Mouse (Mus musculus) MEL (cell line): ENCODE measurements around the gene Gpd2. TPM values are rescaled to one million over a fixed set of nuclear protein-coding genes. Genes with fewer than 3 reads are reported as not detected.

Experiments used
- DNase-seq: peaks from one replicate; pipeline ENCODE4 v3.0.0; 2011; ENCODE audit warnings: low read depth, low spot score
- H3K27ac ChIP-seq: 2 replicates; pipeline ENCODE4 v1.5.1; 2012; ENCODE audit warnings: low read depth, mild to moderate bottlenecking, control low read depth, low read length, moderate library complexity; ENCODE audit not compliant: control insufficient read depth
- H3K27me3 ChIP-seq, 2 experiments: fragments of 150-350 bp in 1 of 2; sonication (generic) in 1 of 2; 2 replicates each; pipeline ENCODE4 v1.6.1; 2012; ENCODE audit warnings: low read length in 2 of 2, mild to moderate bottlenecking in 2 of 2, improper control_type of control experiment in 1 of 2, moderate library complexity in 1 of 2; ENCODE audit not compliant: insufficient read depth in 2 of 2, control insufficient read depth in 1 of 2
- H3K36me3 ChIP-seq, 2 experiments: 2 replicates each; pipeline ENCODE4 v1.6.1; 2012 to 2014; ENCODE audit warnings: low read length in 2 of 2, improper control_type of control experiment in 1 of 2, inconsistent platforms in 1 of 2, mild to moderate bottlenecking in 1 of 2; ENCODE audit not compliant: insufficient read depth in 2 of 2, control insufficient read depth in 1 of 2
- H3K4me1 ChIP-seq, 2 experiments: fragments of 150-350 bp in 1 of 2; sonication (generic) in 1 of 2; 2 replicates each; pipeline ENCODE4 v1.6.1; 2012; ENCODE audit warnings: low read length in 2 of 2, improper control_type of control experiment in 1 of 2, mild to moderate bottlenecking in 1 of 2; ENCODE audit not compliant: insufficient read depth in 2 of 2, control insufficient read depth in 1 of 2
- H3K4me3 ChIP-seq, 2 experiments: fragments of 150-350 bp in 1 of 2; sonication (generic) in 1 of 2; 2 replicates each; pipeline ENCODE4 v1.5.1; 2012; ENCODE audit warnings: low read depth in 2 of 2, low read length in 2 of 2, mild to moderate bottlenecking in 2 of 2, moderate library complexity in 2 of 2, control low read depth in 1 of 2, improper control_type of control experiment in 1 of 2; ENCODE audit not compliant: control insufficient read depth in 1 of 2, insufficient read depth in 1 of 2
- H3K79me2 ChIP-seq: 2 replicates; pipeline ENCODE4 v1.6.1; 2012; ENCODE audit warnings: mild to moderate bottlenecking, low read length, moderate library complexity; ENCODE audit not compliant: control insufficient read depth, poor library complexity, insufficient read depth
- H3K9ac ChIP-seq: 2 replicates; pipeline ENCODE4 v1.6.1; 2012; ENCODE audit warnings: low read depth, mild to moderate bottlenecking, control low read depth, low read length, moderate library complexity; ENCODE audit not compliant: control insufficient read depth, poor library complexity, severe bottlenecking
- H3K9me3 ChIP-seq: fragments of 150-350 bp; sonication (generic); replicated peaks from 2 replicates; pipeline ENCODE4 v1.6.1; 2012; ENCODE audit warnings: mild to moderate bottlenecking, low read length, improper control_type of control experiment, moderate library complexity; ENCODE audit not compliant: insufficient read depth
- CHD2 ChIP-seq: IDR thresholded peaks from 2 replicates; pipeline ENCODE4 v1.6.1; 2011; ENCODE audit warnings: low read length, improper control_type of control experiment
- E2F4 ChIP-seq: IDR thresholded peaks from 2 replicates; pipeline ENCODE4 v1.6.1; 2011; ENCODE audit warnings: low read depth, low read length, improper control_type of control experiment, borderline replicate concordance
- ELF1 ChIP-seq: IDR thresholded peaks from 2 replicates; pipeline ENCODE4 v1.6.1; 2014; ENCODE audit warnings: low read depth, mild to moderate bottlenecking, inconsistent platforms, low read length, improper control_type of control experiment, moderate library complexity
- EP300 ChIP-seq, 2 experiments: IDR thresholded peaks; 2 replicates each; pipeline ENCODE4 v1.6.1; 2011; ENCODE audit warnings: improper control_type of control experiment in 2 of 2, low read length in 2 of 2, low read depth in 1 of 2, mild to moderate bottlenecking in 1 of 2
- GABPA ChIP-seq: IDR thresholded peaks from 2 replicates; pipeline ENCODE4 v1.6.1; 2012; ENCODE audit warnings: low read depth, mild to moderate bottlenecking, inconsistent platforms, low read length, improper control_type of control experiment, moderate library complexity
- GATA1 ChIP-seq: IDR thresholded peaks from 2 replicates; pipeline ENCODE4 v1.6.1; 2011; ENCODE audit warnings: low read depth, low read length, improper control_type of control experiment
- HCFC1 ChIP-seq: IDR thresholded peaks from 2 replicates; pipeline ENCODE4 v1.6.1; 2012; ENCODE audit warnings: low read depth, mild to moderate bottlenecking, inconsistent platforms, low read length, improper control_type of control experiment, moderate library complexity
- KAT2A ChIP-seq: conservative IDR thresholded peaks from 2 replicates; pipeline ENCODE4 v1.6.1; 2012; ENCODE audit warnings: low read depth, low read length, improper control_type of control experiment, inconsistent platforms
- MAFK ChIP-seq: IDR thresholded peaks from 2 replicates; pipeline ENCODE4 v1.6.1; 2011; ENCODE audit warnings: low read depth, mild to moderate bottlenecking, low read length, improper control_type of control experiment, borderline replicate concordance
- MAX ChIP-seq: IDR thresholded peaks from 2 replicates; pipeline ENCODE4 v1.6.1; 2011; ENCODE audit warnings: low read length, improper control_type of control experiment
- MEF2A ChIP-seq: IDR thresholded peaks from 2 replicates; pipeline ENCODE4 v1.6.1; 2014; ENCODE audit warnings: low read depth, mild to moderate bottlenecking, inconsistent platforms, low read length, improper control_type of control experiment; ENCODE audit not compliant: poor library complexity, insufficient replicate concordance, severe bottlenecking; ENCODE audit errors: extremely low read depth
- MXI1 ChIP-seq: IDR thresholded peaks from 2 replicates; pipeline ENCODE4 v1.6.1; 2011; ENCODE audit warnings: mild to moderate bottlenecking, low read depth, low read length, improper control_type of control experiment
- MYB ChIP-seq: IDR thresholded peaks from 2 replicates; pipeline ENCODE4 v1.6.1; 2011; ENCODE audit warnings: mild to moderate bottlenecking, low read depth, low read length, improper control_type of control experiment
- MYC ChIP-seq: IDR thresholded peaks from 2 replicates; pipeline ENCODE4 v1.6.1; 2011; ENCODE audit warnings: low read depth, mild to moderate bottlenecking, low read length, improper control_type of control experiment, moderate library complexity
- NELFE ChIP-seq: IDR thresholded peaks from 2 replicates; pipeline ENCODE4 v1.6.1; 2011; ENCODE audit warnings: low read depth, low read length, improper control_type of control experiment
- NRF1 ChIP-seq: IDR thresholded peaks from 2 replicates; pipeline ENCODE4 v1.6.1; 2014; ENCODE audit warnings: low read depth, mild to moderate bottlenecking, inconsistent platforms, low read length, improper control_type of control experiment, moderate library complexity; ENCODE audit not compliant: poor library complexity, insufficient read depth, severe bottlenecking
- RCOR1 ChIP-seq: IDR thresholded peaks from 2 replicates; pipeline ENCODE4 v1.6.1; 2012; ENCODE audit warnings: low read depth, mild to moderate bottlenecking, inconsistent platforms, low read length, improper control_type of control experiment
- SIN3A ChIP-seq: IDR thresholded peaks from 2 replicates; pipeline ENCODE4 v1.6.1; 2012; ENCODE audit warnings: low read length, improper control_type of control experiment, inconsistent platforms
- SMC3 ChIP-seq: IDR thresholded peaks from 2 replicates; pipeline ENCODE4 v1.6.1; 2011; ENCODE audit warnings: low read depth, low read length, improper control_type of control experiment
- TAL1 ChIP-seq: IDR thresholded peaks from 2 replicates; pipeline ENCODE4 v1.6.1; 2012; ENCODE audit warnings: mild to moderate bottlenecking, inconsistent platforms, low read length, moderate library complexity, mixed read lengths
- TBP ChIP-seq: IDR thresholded peaks from 2 replicates; pipeline ENCODE4 v1.8.0; 2011; ENCODE audit warnings: low read depth, low read length, improper control_type of control experiment
- TCF12 ChIP-seq: IDR thresholded peaks from 2 replicates; pipeline ENCODE4 v1.6.1; 2014; ENCODE audit warnings: low read depth, mild to moderate bottlenecking, inconsistent platforms, low read length, improper control_type of control experiment, moderate library complexity
- UBTF ChIP-seq: IDR thresholded peaks from 2 replicates; pipeline ENCODE4 v1.6.1; 2012; ENCODE audit warnings: low read depth, mild to moderate bottlenecking, inconsistent platforms, low read length, improper control_type of control experiment, moderate library complexity, borderline replicate concordance; ENCODE audit not compliant: insufficient read depth
- USF1 ChIP-seq: IDR thresholded peaks from 2 replicates; pipeline ENCODE4 v1.6.1; 2014; ENCODE audit warnings: low read depth, mild to moderate bottlenecking, inconsistent platforms, low read length, improper control_type of control experiment, moderate library complexity
- USF2 ChIP-seq, 2 experiments: IDR thresholded peaks; 2 replicates each; pipeline ENCODE4 v1.6.1; 2011 to 2012; ENCODE audit warnings: improper control_type of control experiment in 2 of 2, low read length in 2 of 2, borderline replicate concordance in 1 of 2, inconsistent platforms in 1 of 2, low read depth in 1 of 2, mild to moderate bottlenecking in 1 of 2; ENCODE audit not compliant: insufficient read depth in 1 of 2
- ZC3H11A ChIP-seq: IDR thresholded peaks from 2 replicates; pipeline ENCODE4 v1.6.1; 2012; ENCODE audit warnings: low read depth, mild to moderate bottlenecking, inconsistent platforms, low read length, improper control_type of control experiment
- ZKSCAN1 ChIP-seq: IDR thresholded peaks from 2 replicates; pipeline ENCODE4 v1.6.1; 2012; ENCODE audit warnings: low read depth, mild to moderate bottlenecking, inconsistent platforms, low read length, improper control_type of control experiment, moderate library complexity
- ZMIZ1 ChIP-seq: IDR thresholded peaks from 2 replicates; pipeline ENCODE4 v1.6.1; 2012; ENCODE audit warnings: low read depth, mild to moderate bottlenecking, inconsistent platforms, low read length, improper control_type of control experiment, moderate library complexity
- polyA plus RNA-seq, 2 experiments: library from polyadenylated mRNA; stranded (reverse) in 1 of 2; unstranded in 1 of 2; fragments of >175 nt in 1 of 2; fragments of >200 nt in 1 of 2; gene quantifications; 2 replicates each; pipeline versions ENCODE4 v1.2.1 to v1.2.4; 2012; ENCODE audit warnings: low replicate concordance in 2 of 2, low read depth in 1 of 2; ENCODE audit not compliant: insufficient read length in 2 of 2, insufficient read depth in 1 of 2, missing spikeins in 1 of 2
- total RNA-seq: library from RNA; depleted of rRNA; stranded (reverse); fragments of 300-350 nt; gene quantifications from 2 replicates; pipeline ENCODE4 v1.2.3, GENCODE M21; 2012

Gene Gpd2
- total and polyA plus RNA-seq, 3 experiments = 16.9 to 72.8 (median 24.6) TPM

DNA sequence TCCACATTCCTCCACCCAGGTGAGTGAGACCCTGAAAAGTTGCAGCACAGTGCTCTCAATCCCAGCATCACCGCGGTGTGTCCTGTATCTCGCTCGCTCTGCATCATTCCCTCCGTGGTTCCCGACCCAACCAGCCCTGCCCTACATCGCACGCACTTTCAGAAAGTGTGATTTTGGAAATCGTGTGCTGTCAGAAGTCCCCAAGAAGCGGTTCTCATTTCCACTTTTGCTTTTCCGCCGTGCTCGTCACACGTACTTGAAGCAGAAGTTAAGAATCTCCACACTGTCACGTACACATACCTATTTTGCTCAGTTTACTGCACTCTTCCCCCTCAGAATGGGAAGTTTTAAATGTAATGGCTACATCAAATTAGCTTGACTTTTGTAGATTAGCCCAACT is 98.0 kb downstream of the Gpd2 start:
- Histone ChIP-seq H3K9me3 (no peaks in the 10 kb centered on the region), H3K9ac (no peak overlapping the region), H3K27me3 (no peaks in the 10 kb centered on the region), H3K79me2 (no peaks in the 10 kb centered on the region), H3K4me1 (no peaks in the 10 kb centered on the region), H3K4me3 (no peak overlapping the region), H3K36me3 (no peaks in the 10 kb centered on the region), H3K27ac (no peak overlapping the region)
- DNase-seq = no peak
- no peak for TF ChIP-seq SIN3A
- TF ChIP-seq NELFE = no peak
- TF ChIP-seq USF2 (IDR thresholded peaks at IDR 0.05; ENCODE audit: borderline replicate concordance in 1 of 2, insufficient read depth in 1 of 2, low read depth in 1 of 2, low read length in 2 of 2) = no peak
- no peak for TF ChIP-seq MAX
- TF ChIP-seq EP300 (IDR thresholded peaks at IDR 0.05; ENCODE audit: low read depth in 1 of 2, low read length in 2 of 2) = no peak
- no peak for TF ChIP-seq MXI1
- no peak for TF ChIP-seq ZMIZ1
- no peak for TF ChIP-seq KAT2A
- no peak for TF ChIP-seq TAL1
- TF ChIP-seq CHD2 = no peak
- TF ChIP-seq MYC = no peak
- no peak for TF ChIP-seq ZKSCAN1
- TF ChIP-seq MEF2A = no peak
- TF ChIP-seq GATA1 = no peak
- TF ChIP-seq HCFC1 = no peak
- TF ChIP-seq E2F4 = no peak
- TF ChIP-seq NRF1 = no peak
- TF ChIP-seq USF1 = no peak
- TF ChIP-seq TCF12 = no peak

DNA sequence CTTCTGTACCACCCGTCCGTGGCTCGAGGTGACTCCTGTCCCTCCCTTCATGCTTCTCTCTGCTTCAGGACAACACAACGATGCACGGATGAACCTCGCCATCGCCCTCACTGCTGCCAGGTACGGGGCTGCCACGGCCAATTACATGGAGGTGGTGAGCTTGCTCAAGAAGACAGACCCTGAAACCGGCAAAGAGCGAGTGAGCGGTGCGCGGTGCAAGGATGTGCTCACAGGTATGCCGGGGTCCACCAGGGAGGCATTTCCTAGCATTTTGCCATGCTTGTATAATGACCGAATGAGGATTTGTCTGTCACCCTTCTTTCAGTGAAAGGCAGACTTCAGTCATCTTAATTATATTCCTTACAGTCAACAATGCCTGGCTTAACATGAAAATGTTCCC is 101.3 kb downstream of the Gpd2 start:
- Histone ChIP-seq H3K4me3 (no peak overlapping the region), H3K79me2 (no peaks in the 10 kb centered on the region), H3K9ac (no peak overlapping the region), H3K4me1 (no peaks in the 10 kb centered on the region), H3K9me3 (no peaks in the 10 kb centered on the region), H3K27me3 (no peaks in the 10 kb centered on the region), H3K36me3 (no peaks in the 10 kb centered on the region; a peak in 1 of 4 replicates), H3K27ac (no peak overlapping the region)
- no peak for TF ChIP-seq UBTF
- no peak for TF ChIP-seq GABPA
- TF ChIP-seq ELF1 = no peak
- no peak for TF ChIP-seq CHD2
- TF ChIP-seq MAFK = no peak
- TF ChIP-seq EP300 (IDR thresholded peaks at IDR 0.05; ENCODE audit: low read depth in 1 of 2, low read length in 2 of 2) = no peak
- TF ChIP-seq MYB = no peak
- no peak for TF ChIP-seq ZC3H11A
- no peak for TF ChIP-seq ZKSCAN1
- TF ChIP-seq ZMIZ1 = no peak
- no peak for TF ChIP-seq MAX
- no peak for TF ChIP-seq SMC3
- TF ChIP-seq RCOR1 = no peak
- TF ChIP-seq GATA1 = no peak
- TF ChIP-seq TCF12 = no peak
- no peak for TF ChIP-seq HCFC1
- TF ChIP-seq TBP = no peak
- TF ChIP-seq TAL1 = no peak
- DNase-seq = no peak
